Mouse (Mus musculus) heart, embryonic 10.5 days (tissue): ENCODE measurements around the gene Slc31a2. TPM values are rescaled to one million over a fixed set of nuclear protein-coding genes. Genes with fewer than 3 reads are reported as not detected.
"Not testable (repeated sequence)": the region's sequence is repeated elsewhere in the genome, so short reads cannot be mapped to it uniquely, and the experiment has no call there.

Source experiments
- DNase-seq: peaks from one replicate; pipeline ENCODE4 v3.0.0-alpha.2; 2017; ENCODE audit warnings: low spot score
- H3K27ac ChIP-seq: fragments of 300-500 bp; sonication (generic); 2 replicates; pipeline ENCODE4 v1.5.1; 2016; ENCODE audit warnings: mild to moderate bottlenecking
- H3K27me3 ChIP-seq: fragments of 300-500 bp; sonication (generic); 2 replicates; pipeline ENCODE4 v1.6.1; 2016; ENCODE audit warnings: mild to moderate bottlenecking; ENCODE audit not compliant: poor library complexity, insufficient read depth, severe bottlenecking
- H3K36me3 ChIP-seq: fragments of 300-500 bp; sonication (generic); 2 replicates; pipeline ENCODE4 v1.6.1; 2016; ENCODE audit warnings: mild to moderate bottlenecking, moderate library complexity
- H3K4me1 ChIP-seq: fragments of 300-500 bp; sonication (generic); 2 replicates; pipeline ENCODE4 v1.6.1; 2016; ENCODE audit warnings: mild to moderate bottlenecking
- H3K4me3 ChIP-seq: fragments of 300-500 bp; sonication (generic); 2 replicates; pipeline ENCODE4 v1.5.1; 2016; ENCODE audit warnings: mild to moderate bottlenecking, moderate library complexity
- H3K9me3 ChIP-seq: fragments of 300-500 bp; sonication (generic); 2 replicates; pipeline ENCODE4 v1.6.1; 2016; ENCODE audit warnings: mild to moderate bottlenecking, moderate library complexity
- WGBS: fragments of 180-500 bp; shearing (Covaris S2); methylation state at CpG from one replicate; pipeline ENCODE4 v1.1.7; 2016; 5-methylcytosine and 5-hydroxymethylcytosine counted together
- polyA plus RNA-seq: library from polyadenylated mRNA; unstranded; fragments of >200 nt; fragmentation: Nextera tagmentation; extraction: Ambion mirVana; gene quantifications from 2 replicates; pipeline ENCODE4 v1.2.1, GENCODE M21; 2016

Slc31a2 gene
- polyA plus RNA-seq, 1 experiment from 2014 or later, result 12.8 TPM

DNA sequence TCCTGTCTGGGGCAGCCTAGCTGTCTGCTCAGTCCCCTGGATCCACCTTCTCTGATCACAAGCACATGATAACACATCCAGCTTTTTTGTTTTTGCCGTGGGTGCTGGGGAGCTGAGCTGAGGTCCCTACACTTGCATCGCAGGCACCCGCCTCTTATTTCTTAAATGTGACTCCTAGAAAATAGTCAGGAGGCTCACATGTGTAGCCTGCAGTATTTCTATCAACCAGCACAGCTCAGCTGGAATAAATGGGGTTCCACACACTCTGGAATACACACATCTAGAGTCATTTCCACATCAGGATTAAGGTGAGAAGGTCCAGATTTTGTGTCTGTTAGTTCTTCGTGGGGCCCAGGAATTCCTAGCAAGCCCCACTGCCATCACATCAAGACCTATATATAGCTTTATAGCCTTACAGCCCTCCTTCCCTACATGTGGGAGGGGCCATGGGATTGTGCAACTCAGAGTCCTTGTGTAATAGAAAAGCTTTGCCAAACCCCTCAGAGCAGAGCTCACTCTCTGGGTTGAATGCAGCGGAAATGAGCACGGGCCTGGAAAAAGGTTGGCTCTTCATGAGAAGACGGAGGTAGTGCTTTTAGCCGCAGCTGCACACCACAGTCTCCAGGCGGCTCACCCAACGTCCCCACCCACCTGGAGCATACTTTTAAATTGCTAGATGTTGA lies 2.9 kb downstream of the Slc31a2 start:
- DNase-seq, result peak; percentile 71
- H3K36me3 ChIP-seq, result no peaks in the 10 kb centered on the region
- H3K9me3 ChIP-seq, result no peaks in the 10 kb centered on the region
- 77% methylated on average over 10 of the region's 10 CpGs for WGBS
- no peak overlapping the region for H3K27ac ChIP-seq
- H3K4me1 ChIP-seq, result peaks cover 5% of the 10 kb centered on the region
- H3K27me3 ChIP-seq, result no peaks in the 10 kb centered on the region
- H3K4me3 ChIP-seq, result no peak overlapping the region

DNA sequence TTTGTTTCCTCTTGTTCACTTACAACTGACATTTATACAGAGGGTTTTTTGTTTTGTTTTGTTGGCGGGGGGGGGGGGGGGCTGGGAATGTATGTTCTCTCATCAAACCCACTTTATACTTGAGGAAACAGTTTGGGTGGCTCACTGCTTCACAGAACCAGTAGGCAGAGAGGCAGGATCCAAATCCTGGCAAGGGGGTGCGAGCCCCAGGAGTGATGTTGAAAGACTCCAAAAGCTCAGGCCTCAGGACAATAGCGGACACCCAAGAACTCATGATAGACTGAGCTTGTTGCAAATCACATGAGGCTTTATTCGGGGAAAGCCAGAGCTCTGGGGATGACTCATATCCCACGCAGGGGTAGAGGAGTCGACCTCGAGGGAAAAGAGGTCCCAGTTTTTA lies 3.7 kb downstream of the Slc31a2 start:
- not testable (repeated sequence) for H3K36me3 ChIP-seq, H3K27me3 ChIP-seq, H3K4me1 ChIP-seq, H3K27ac ChIP-seq, H3K9me3 ChIP-seq, H3K4me3 ChIP-seq
- WGBS, result 69% methylated on average over 7 of the region's 7 CpGs
- peak; percentile 71 for DNase-seq

DNA sequence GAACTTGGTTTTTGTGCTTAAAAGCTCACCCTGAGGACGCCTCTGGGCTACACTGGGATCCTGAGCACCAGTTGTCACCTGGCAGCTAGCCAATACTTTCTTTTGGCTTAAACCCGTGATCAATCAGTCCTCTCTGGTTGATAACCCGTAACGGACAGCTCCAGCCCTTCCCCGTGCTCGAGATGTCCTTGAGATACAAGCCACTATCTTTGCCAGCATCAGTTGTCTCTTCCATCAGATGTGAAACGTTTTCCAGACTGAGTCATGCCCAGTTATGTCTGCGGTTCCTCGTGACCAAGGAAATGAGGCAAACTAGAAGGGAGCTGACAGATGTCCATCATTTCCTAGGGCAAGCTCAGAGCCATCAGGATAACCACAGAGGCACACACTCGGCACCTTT lies 4.7 kb downstream of the Slc31a2 start:
- 70% methylated on average over 10 of the region's 10 CpGs for WGBS
- no peak overlapping the region for H3K27ac ChIP-seq
- no peak overlapping the region for H3K4me3 ChIP-seq
- no peaks in the 10 kb centered on the region for H3K36me3 ChIP-seq
- DNase-seq, result peak; percentile 66
- peaks cover 5% of the 10 kb centered on the region for H3K4me1 ChIP-seq
- no peaks in the 10 kb centered on the region for H3K9me3 ChIP-seq
- no peaks in the 10 kb centered on the region for H3K27me3 ChIP-seq

DNA sequence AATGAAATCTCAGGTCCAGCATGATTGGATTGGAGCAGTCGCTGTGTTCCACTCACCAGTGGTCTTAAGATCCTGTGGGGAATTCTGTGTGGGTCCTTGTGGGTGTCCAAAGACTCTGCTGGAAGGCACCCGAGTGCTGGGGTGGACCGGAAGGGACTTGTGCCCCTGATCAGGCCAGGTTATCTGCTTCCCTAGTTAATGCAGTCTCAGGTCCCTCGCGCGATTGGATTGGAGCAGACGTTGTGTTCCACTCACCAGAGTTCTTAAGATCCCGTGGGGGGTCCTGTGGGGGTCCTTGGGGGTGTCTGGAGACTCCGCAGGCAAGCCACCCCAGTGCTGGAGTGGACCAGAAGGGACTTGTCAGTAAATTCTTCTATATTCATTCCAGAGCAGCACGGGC lies 10.3 kb downstream of the Slc31a2 start:
- 82% methylated on average over 10 of the region's 10 CpGs for WGBS
- H3K36me3 ChIP-seq, result no peaks in the 10 kb centered on the region
- no peaks in the 10 kb centered on the region for H3K9me3 ChIP-seq
- no peak overlapping the region for H3K27ac ChIP-seq
- H3K4me1 ChIP-seq, result peaks cover 10% of the 10 kb centered on the region; the same call in 1 of the 2 replicates
- no peak for DNase-seq
- no peaks in the 10 kb centered on the region for H3K27me3 ChIP-seq
- H3K4me3 ChIP-seq, result no peak overlapping the region

DNA sequence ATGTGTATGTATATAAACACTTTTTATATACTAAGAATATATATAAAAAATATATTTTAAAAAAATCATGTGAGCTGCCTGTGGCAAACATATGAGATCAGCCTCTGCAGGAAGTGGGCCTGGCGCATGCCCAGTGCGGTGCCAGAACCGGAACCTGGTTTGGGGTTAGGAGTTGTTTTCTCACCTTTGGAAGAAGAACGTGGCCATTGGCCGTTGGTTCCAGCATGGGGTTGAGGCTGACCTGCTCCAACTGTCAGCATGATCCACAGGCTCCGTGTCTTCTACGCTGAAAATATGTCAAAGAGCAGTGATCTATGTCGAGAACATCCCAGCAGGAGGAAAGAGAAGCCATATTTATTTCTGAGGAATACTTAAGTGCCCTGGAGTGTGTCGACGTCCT lies 11.6 kb downstream of the Slc31a2 start:
- 91% methylated on average over 10 of the region's 10 CpGs for WGBS
- H3K36me3 ChIP-seq, result no peaks in the 10 kb centered on the region
- peaks cover 10% of the 10 kb centered on the region; the same call in 1 of the 2 replicates for H3K4me1 ChIP-seq
- DNase-seq, result no peak
- no peaks in the 10 kb centered on the region for H3K27me3 ChIP-seq
- H3K4me3 ChIP-seq, result no peak overlapping the region
- no peaks in the 10 kb centered on the region for H3K9me3 ChIP-seq
- no peak overlapping the region for H3K27ac ChIP-seq

DNA sequence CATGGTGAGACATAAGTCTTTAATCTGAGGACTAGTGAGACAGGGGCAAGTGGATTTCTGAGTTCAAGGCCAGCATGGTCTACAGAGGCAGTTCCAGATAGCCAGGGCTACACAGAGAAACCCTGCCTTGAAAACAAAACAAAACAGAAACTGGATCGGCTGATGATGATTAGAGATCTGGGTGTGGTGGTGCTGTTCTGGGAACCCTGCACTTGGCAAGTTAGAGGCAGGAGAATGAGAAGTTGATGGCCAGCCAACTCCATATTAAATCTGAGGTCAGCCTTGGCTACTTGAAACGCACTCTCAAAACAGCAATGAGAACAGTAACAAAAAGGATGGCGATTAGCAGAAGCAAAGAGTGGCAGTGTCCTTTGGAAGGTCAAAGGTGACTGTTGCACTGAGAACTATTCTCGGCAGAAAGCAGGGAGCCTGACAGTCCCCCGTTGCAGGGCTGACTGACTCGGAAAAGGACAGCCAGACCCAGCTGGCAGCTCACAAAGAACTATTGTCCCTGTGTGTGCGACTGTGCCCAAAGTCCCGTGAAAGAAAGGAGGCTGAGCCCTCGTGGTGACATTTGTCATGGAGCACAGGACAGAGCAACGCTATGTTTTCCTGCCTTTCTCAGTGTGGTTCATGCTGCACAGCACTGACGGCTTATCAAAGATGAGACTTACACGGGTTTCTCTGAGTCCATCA lies 12.6 kb downstream of the Slc31a2 start:
- no peak overlapping the region for H3K27ac ChIP-seq
- H3K27me3 ChIP-seq, result no peaks in the 10 kb centered on the region
- no peaks in the 10 kb centered on the region for H3K9me3 ChIP-seq
- H3K36me3 ChIP-seq, result no peaks in the 10 kb centered on the region
- no peak overlapping the region for H3K4me3 ChIP-seq
- no peak for DNase-seq
- H3K4me1 ChIP-seq, result peaks cover 10% of the 10 kb centered on the region; the same call in 1 of the 2 replicates
- WGBS, result 37% methylated on average over 12 of the region's 12 CpGs

DNA sequence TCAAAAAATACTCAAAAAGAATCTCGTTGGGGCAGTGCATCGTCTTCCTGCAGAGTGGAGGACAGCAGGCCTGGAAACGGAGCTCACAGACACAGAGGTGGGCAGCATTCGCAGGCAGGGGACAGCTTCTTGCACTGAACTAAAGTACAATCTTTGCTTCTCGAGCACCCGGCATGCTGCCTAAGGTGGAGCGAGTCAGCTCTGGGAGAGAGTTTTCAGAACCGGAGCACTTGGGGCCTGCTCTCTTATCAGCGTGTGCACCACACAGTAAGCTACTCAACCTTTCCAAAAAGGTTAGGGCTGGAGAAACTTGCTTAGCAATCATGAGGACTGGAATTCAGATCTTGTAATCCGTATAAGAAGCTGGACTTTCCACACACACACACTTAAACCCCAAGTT lies 14.3 kb downstream of the Slc31a2 start:
- H3K4me1 ChIP-seq, result peaks cover 10% of the 10 kb centered on the region; the same call in 1 of the 2 replicates
- 63% methylated on average over 10 of the region's 10 CpGs for WGBS
- H3K4me3 ChIP-seq, result no peak overlapping the region
- DNase-seq, result no peak
- no peaks in the 10 kb centered on the region for H3K36me3 ChIP-seq
- 0 out of 2 replicates have a peak overlapping the region, but pooled peaks have one; percentile 29 for H3K27ac ChIP-seq
- no peaks in the 10 kb centered on the region for H3K27me3 ChIP-seq
- no peaks in the 10 kb centered on the region for H3K9me3 ChIP-seq

DNA sequence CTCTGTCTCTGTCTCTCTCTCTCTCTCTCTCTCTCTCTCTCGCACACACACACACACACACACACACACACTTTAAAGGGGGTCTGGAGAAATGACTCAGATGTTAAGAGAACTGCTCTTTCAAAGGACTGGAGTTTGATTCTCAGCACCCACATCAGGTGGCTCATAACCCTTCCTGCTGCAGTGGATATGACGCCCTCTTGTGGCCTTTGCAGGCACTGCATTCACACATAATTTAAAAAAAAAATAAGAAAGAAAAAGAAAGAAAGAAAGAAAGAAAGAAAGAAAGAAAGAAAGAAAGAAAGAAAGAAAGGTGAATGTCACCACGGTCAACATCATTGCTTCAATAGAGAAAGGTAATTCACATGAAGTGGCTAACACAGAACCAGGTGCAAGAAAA lies 14.9 kb downstream of the Slc31a2 start:
- WGBS, result 69% methylated on average over 3 of the region's 3 CpGs
- no peaks in the 10 kb centered on the region for H3K27me3 ChIP-seq

DNA sequence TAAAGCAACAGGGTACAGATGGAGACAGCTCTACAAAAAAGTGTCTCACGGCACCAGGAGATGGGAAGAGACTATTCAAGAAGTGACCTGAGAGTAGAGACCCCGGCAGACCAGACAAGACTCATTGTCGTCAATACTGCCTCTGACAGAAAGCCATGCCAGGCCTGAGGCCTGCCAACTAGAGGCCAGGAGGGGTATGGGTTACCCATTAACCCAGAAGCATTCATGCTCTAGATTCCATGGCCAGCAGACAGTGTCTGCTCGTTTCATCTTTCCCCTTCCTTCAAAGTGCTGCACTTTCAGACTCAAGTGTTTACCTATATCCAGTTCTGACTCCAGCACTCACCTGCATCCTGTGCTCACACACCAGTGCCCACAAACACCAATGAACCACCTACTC lies 15.7 kb downstream of the Slc31a2 start:
- H3K4me1 ChIP-seq, result peaks cover 17% of the 10 kb centered on the region; the same call in 1 of the 2 replicates
- 71% methylated on average over 4 of the region's 4 CpGs for WGBS

More for the DNA sequence above, 14.9 kb downstream of the Slc31a2 start:
- H3K36me3 ChIP-seq, result no peaks in the 10 kb centered on the region
- DNase-seq, result no peak
- no peak overlapping the region for H3K27ac ChIP-seq
- no peak overlapping the region for H3K4me3 ChIP-seq
- peaks cover 12% of the 10 kb centered on the region; the same call in 1 of the 2 replicates for H3K4me1 ChIP-seq
- no peaks in the 10 kb centered on the region for H3K9me3 ChIP-seq

DNA sequence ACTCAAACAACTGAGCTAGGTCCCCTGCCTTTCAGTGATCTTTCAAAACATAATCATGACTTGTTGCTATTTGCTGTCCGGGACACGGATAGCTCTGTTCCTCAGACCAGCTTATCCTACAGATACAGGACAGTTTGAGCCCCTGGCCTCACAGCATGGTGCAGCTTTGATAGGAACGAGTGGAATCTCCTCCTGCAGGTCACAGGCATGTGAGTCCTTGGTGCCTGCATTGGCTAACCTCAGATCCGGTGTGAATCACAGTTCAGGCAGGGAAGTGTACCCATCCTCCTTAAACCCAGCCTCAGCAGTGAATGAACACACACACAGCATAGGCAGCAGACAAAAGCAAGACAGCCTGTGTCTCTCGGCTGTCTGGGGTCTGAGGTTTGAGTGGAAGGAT lies 19.0 kb downstream of the Slc31a2 start:
- DNase-seq, result no peak
- no peaks in the 10 kb centered on the region for H3K36me3 ChIP-seq
- 31% methylated on average over 5 of the region's 5 CpGs for WGBS
- H3K4me1 ChIP-seq, result peaks cover 9% of the 10 kb centered on the region; the same call in 1 of the 2 replicates
- H3K9me3 ChIP-seq, result no peaks in the 10 kb centered on the region
- no peak overlapping the region for H3K4me3 ChIP-seq
- no peaks in the 10 kb centered on the region for H3K27me3 ChIP-seq
- H3K27ac ChIP-seq, result no peak overlapping the region

More for the DNA sequence above, 15.7 kb downstream of the Slc31a2 start:
- Histone ChIP-seq H3K36me3 (no peaks in the 10 kb centered on the region), H3K9me3 (no peaks in the 10 kb centered on the region), H3K27me3 (no peaks in the 10 kb centered on the region), H3K4me3 (no peak overlapping the region), H3K27ac (no peak overlapping the region)
- no peak for DNase-seq

DNA sequence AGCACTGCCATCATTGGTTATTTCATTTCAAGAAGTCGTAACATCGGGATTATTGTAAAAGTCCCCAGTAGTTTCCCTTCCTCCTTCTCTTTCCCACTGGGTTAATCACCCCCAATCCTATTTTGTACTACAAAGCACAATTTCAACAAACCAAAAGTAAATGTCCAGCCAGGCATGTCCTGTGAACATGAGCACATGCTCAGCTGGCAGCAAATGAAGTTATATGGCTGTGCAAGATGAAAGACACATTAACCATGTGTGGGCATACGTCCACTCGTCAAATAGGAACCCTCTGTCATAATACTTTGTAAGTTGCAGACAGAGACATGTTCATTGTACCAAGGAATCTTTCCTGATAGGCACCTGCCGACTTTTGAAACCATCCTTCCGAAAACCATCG lies 20.6 kb downstream of the Slc31a2 start:
- 87% methylated on average over 7 of the region's 7 CpGs for WGBS
- Histone ChIP-seq H3K4me3 (no peak overlapping the region), H3K36me3 (no peaks in the 10 kb centered on the region), H3K4me1 (peaks cover 14% of the 10 kb centered on the region), H3K9me3 (no peaks in the 10 kb centered on the region), H3K27ac (no peak overlapping the region), H3K27me3 (no peaks in the 10 kb centered on the region)
- no peak for DNase-seq

DNA sequence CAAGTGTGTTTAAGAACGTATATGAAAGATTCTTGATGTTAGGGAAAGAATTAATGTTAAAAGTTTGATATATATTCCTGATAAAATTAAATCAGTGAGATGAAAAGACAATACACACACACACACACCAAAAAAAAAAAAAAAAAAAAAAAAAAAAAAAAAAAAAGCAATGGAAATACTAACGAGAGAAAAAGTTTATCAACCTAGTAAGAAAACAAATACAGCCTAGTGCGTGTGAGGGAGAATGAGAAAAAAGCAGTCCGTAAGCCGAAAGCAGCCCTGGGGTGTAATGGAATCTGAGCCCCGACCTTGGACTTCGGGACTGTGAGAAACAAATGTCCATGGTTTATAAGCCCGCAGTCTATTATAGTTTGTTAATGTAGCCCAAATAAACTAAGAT lies 23.2 kb downstream of the Slc31a2 start:
- no peak overlapping the region for H3K27ac ChIP-seq
- H3K4me1 ChIP-seq, result peaks cover 28% of the 10 kb centered on the region
- no peak overlapping the region for H3K4me3 ChIP-seq
- DNase-seq, result no peak
- H3K36me3 ChIP-seq, result no peaks in the 10 kb centered on the region
- WGBS, result 70% methylated on average over 8 of the region's 8 CpGs
- no peaks in the 10 kb centered on the region for H3K9me3 ChIP-seq
- H3K27me3 ChIP-seq, result no peaks in the 10 kb centered on the region

DNA sequence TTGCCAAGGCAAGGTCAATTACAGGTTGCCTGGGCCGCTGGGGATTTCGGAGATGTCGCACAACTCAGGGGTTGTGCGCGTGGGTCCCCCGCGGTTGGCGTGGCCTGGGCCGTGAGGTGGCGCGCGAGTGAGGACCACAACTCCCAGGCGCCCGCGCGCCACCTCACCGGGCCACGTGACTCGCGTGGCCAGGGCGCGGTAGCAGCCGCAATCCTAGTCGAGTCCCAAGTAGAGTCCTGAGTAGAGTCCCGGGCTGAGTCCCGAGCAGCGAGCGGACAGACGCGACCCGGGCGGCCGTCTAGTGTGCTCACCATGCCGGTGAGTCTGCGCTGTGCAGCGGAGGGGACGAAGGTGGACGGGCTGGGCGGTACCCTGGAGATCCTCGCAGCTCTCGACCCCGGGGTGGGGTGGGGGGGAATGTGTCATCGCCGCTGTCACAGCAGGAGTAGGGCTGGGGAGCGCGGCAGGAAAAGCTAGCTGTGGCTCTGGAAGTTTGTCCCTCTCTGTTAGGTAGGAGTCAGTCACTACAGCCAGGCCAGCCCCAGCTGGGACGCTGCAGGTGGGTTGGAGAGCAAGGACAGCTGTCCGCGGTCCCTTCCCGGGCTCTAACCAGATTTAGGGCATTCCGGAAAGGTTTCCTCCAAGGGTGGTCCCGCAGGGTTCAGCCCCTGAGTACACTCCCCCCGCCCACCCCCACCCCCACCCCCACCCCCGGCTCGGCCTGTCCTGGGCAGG lies 24.1 kb downstream of the Slc31a2 start:
- peak overlapping the region; percentile 86 for H3K4me3 ChIP-seq
- H3K36me3 ChIP-seq, result no peaks in the 10 kb centered on the region
- no peaks in the 10 kb centered on the region for H3K9me3 ChIP-seq
- no peaks in the 10 kb centered on the region for H3K27me3 ChIP-seq
- peaks cover 28% of the 10 kb centered on the region for H3K4me1 ChIP-seq
- peak overlapping the region; percentile 87 for H3K27ac ChIP-seq
- WGBS, result 1% methylated on average over 54 of the region's 55 CpGs
- peak; percentile 93 for DNase-seq
